Mouse (Mus musculus) frontal cortex, postnatal 10 days (tissue): ENCODE measurements at regions not wholly inside any gene's neighbourhood (a gene's known extent, or its start where the extent isn't known, plus 50 kb on each side); places are given as distances from the start of the nearest gene placed in this dataset.
A peak's percentile ranks its signal among the peaks of the same experiment; 100 is the strongest.

Experiments
- DNase-seq, 2 experiments: peaks; one replicate each; pipeline ENCODE4 v3.0.0; 2022; ENCODE audit warnings: low spot score in 2 of 2, mixed read lengths in 1 of 2

GRCm38 (mm10) chr4:79052723-79053122 is 841.0 kb upstream of the Ptprd start:
- peak; percentile 14 to 17 for DNase-seq
